In the genomic region with DNA sequence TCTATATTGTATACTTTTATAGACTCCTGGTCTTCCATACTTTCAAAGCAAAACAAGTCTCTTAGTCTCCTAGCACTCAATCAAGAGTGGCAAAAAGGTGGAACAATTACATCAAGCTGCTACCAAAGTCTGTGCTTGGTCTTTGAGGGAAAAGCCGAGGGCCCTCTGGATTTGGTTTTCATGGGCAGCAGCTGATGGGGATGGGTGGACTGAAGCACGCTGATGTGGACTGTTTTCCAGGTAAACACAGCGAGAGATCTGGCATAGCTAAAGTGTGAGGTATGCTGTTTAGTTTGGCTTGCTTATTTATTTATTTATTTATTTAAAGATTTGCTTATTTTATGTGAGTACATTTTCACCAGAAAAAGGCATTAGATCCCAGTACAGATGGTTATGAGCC, we compare ENCODE assay signal across 31 mouse cellular contexts. TPM values are rescaled to one million over a fixed set of nuclear protein-coding genes. Genes with fewer than 3 reads are reported as not detected.
"Had no signal": no experiment of that assay in that cellular context is flagged by ENCODE, and none has a peak within 500 bp of the region (broad histone marks: within the 10 kb centered on the region; RNA-seq: fewer than 3 reads in every experiment).

No protein-coding gene starts in this region.

- H3K36me3 ChIP-seq: limb, embryonic 10.5 days; limb, embryonic 12.5 days; limb, embryonic 13.5 days; limb, embryonic 15.5 days had no signal

- H3K27me3 ChIP-seq: liver, embryonic 12.5 days; liver, embryonic 13.5 days; liver, embryonic 15.5 days; lung, embryonic 15.5 days; megakaryocyte, embryonic 14.5 days; neural tube, embryonic 12.5 days had no signal

- DNase-seq: left cerebral cortex, postnatal 4 days; liver; liver, embryonic 13.5 days; liver, postnatal 0 days; lung, adult 18-20 months; lung, adult 2 months; lung, postnatal 10 days; lung, postnatal 14 days; lung, postnatal 36 days; lung, postnatal 4 days; midbrain, embryonic 14.5 days had no signal

- H3K4me1 ChIP-seq: limb, embryonic 13.5 days; limb, embryonic 15.5 days; liver, embryonic 12.5 days; liver, embryonic 13.5 days; liver, embryonic 15.5 days; lung, embryonic 15.5 days had no signal

- H3K27ac ChIP-seq: limb, embryonic 10.5 days; limb, embryonic 12.5 days; limb, embryonic 13.5 days; limb, embryonic 15.5 days; liver, embryonic 12.5 days; liver, embryonic 13.5 days; liver, embryonic 14.5 days; liver, embryonic 15.5 days; macrophage; midbrain, embryonic 10.5 days; midbrain, embryonic 12.5 days; midbrain, embryonic 13.5 days; midbrain, embryonic 15.5 days; neural tube, embryonic 12.5 days had no signal

- H3K9me3 ChIP-seq: limb, embryonic 10.5 days; limb, embryonic 12.5 days; limb, embryonic 13.5 days; limb, embryonic 15.5 days; liver, embryonic 12.5 days; liver, embryonic 13.5 days; liver, embryonic 15.5 days; lung, embryonic 15.5 days; megakaryocyte, embryonic 14.5 days; midbrain, embryonic 10.5 days; midbrain, embryonic 13.5 days; midbrain, embryonic 15.5 days; neural tube, embryonic 12.5 days had no signal

- H3K4me3 ChIP-seq: limb, embryonic 10.5 days; limb, embryonic 12.5 days; limb, embryonic 13.5 days; limb, embryonic 15.5 days; liver, embryonic 12.5 days; liver, embryonic 13.5 days; liver, embryonic 15.5 days; lung, embryonic 15.5 days; megakaryocyte, embryonic 14.5 days; midbrain, embryonic 10.5 days; midbrain, embryonic 12.5 days; midbrain, embryonic 13.5 days; midbrain, embryonic 15.5 days; myocyte; neural tube, embryonic 12.5 days had no signal

RNA-seq across cellular contexts. Expression of a gene that starts 45.9 kb away (rescaled TPM):
- total RNA-seq: megakaryocyte progenitor cell, adult 5-6 weeks; megakaryocyte, adult 5-6 weeks; megakaryocyte-erythroid progenitor cell, adult 5-6 weeks; monocyte, adult 5-6 weeks had no signal
- polyA plus RNA-seq: macrophage, myocyte had no signal
